Mouse (Mus musculus): ENCODE data around the gene Gstm5. TPM values are rescaled to one million over a fixed set of nuclear protein-coding genes. Genes with fewer than 3 reads are reported as not detected.

Gstm5 gene
- total and polyA plus RNA-seq, 3 experiments, result 134 to 164 TPM; not detected in 1

DNA sequence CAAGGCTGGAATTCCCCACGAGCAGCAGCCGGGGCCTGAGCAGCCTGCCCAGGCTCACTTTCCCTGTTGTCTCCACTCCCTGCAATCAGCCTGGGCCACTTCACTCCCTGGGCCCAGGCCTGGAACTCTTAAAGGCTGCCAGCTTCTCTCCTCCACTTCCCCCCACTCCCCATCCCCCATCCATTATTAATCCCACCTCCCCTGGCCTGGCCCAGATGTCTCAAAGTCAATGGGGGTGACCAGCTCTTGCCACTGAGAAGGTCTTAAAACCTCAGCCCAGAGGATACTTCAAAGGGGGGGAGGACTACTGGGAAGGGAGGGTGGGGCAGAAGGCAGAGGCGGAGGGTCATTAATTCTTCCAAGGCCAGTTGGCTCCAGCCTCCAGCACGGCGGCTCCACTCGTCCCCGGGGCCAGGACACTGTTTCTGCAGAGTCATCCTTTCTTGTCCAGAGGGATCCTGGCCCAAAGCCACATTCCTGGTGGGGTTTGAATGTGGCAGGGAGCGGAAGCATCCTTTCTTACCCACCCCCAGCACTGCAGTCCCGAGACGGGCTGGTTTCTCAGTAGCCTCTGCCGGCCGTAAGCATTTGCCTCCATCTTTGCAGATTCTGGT is 45.1 kb upstream of the Gstm5 start:
- Histone ChIP-seq H3K9ac (ENCODE audit: control insufficient read depth, low read depth, low read length, poor library complexity, severe bottlenecking) (no peak overlapping the region), H3K4me1 (ENCODE audit: control insufficient read depth in 1 of 2, insufficient read depth in 2 of 2, low read length in 2 of 2) (no peaks in the 10 kb centered on the region), H3K9me3 (replicated peaks; ENCODE audit: insufficient read depth, low read length) (no peaks in the 10 kb centered on the region), H3K4me3 (ENCODE audit: control insufficient read depth in 1 of 2, insufficient read depth in 1 of 2, low read depth in 2 of 2, low read length in 2 of 2) (no peak overlapping the region), H3K27me3 (ENCODE audit: control insufficient read depth in 1 of 2, insufficient read depth in 2 of 2, low read length in 2 of 2) (peaks cover under 1 to 4% of the 10 kb centered on the region in 2 experiments; a peak in 2 of 4 replicates), H3K36me3 (ENCODE audit: control insufficient read depth in 1 of 2, insufficient read depth in 2 of 2, low read length in 2 of 2) (no peaks in the 10 kb centered on the region), H3K27ac (ENCODE audit: control insufficient read depth, low read depth, low read length) (no peak overlapping the region), H3K79me2 (ENCODE audit: control insufficient read depth, insufficient read depth, low read length, poor library complexity) (no peaks in the 10 kb centered on the region)
- TF ChIP-seq UBTF (IDR thresholded peaks at IDR 0.05; ENCODE audit: borderline replicate concordance, insufficient read depth, low read depth, low read length) (no peak), POLR2AphosphoS2 (IDR thresholded peaks at IDR 0.05; ENCODE audit: low read length) (no peak), POLR2AphosphoS5 (IDR thresholded peaks at IDR 0.05; ENCODE audit: borderline replicate concordance, low read depth, low read length) (no peak), E2F4 (IDR thresholded peaks at IDR 0.05; ENCODE audit: borderline replicate concordance, low read depth, low read length) (no peak), BHLHE40 (IDR thresholded peaks at IDR 0.05; ENCODE audit: borderline replicate concordance, low read depth, low read length) (no peak), TAL1 (IDR thresholded peaks at IDR 0.05; ENCODE audit: low read length) (no peak), EP300 (IDR thresholded peaks at IDR 0.05; ENCODE audit: low read depth in 1 of 2, low read length in 2 of 2) (no peak), MEF2A (IDR thresholded peaks at IDR 0.05; ENCODE audit: extremely low read depth, insufficient replicate concordance, low read depth, low read length, poor library complexity, severe bottlenecking) (no peak), ELF1 (IDR thresholded peaks at IDR 0.05; ENCODE audit: low read depth, low read length) (no peak), MXI1 (IDR thresholded peaks at IDR 0.05; ENCODE audit: low read depth, low read length) (no peak), NELFE (IDR thresholded peaks at IDR 0.05; ENCODE audit: low read depth, low read length) (no peak), MAX (IDR thresholded peaks at IDR 0.05; ENCODE audit: low read length) (no peak)
- no peak for DNase-seq (ENCODE audit: low read depth, low spot score)

DNA sequence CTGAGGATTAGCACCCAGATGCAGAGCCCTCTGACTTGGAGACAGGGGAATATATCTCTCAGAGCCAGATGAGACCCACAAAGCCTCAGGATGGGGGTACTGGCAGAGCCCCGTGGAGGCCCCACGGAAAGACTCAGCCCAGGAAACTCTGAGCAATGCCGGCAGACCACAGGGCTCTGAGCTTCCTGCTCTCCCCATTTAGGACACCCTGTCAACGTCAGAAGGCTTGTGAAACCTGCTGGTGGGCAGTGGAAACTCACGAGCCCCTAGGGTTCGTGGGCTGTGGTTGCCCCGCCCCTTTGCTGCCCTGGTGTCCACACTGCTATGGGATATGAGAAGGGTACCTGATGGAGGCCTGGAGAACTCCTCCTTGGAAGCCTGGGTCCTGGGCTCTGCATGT is 42.8 kb upstream of the Gstm5 start:
- Histone ChIP-seq H3K4me3 (ENCODE audit: control insufficient read depth in 1 of 2, insufficient read depth in 1 of 2, low read depth in 2 of 2, low read length in 2 of 2) (no peak overlapping the region), H3K79me2 (ENCODE audit: control insufficient read depth, insufficient read depth, low read length, poor library complexity) (no peaks in the 10 kb centered on the region), H3K4me1 (ENCODE audit: control insufficient read depth in 1 of 2, insufficient read depth in 2 of 2, low read length in 2 of 2) (no peaks in the 10 kb centered on the region), H3K36me3 (ENCODE audit: control insufficient read depth in 1 of 2, insufficient read depth in 2 of 2, low read length in 2 of 2) (no peaks in the 10 kb centered on the region), H3K9ac (ENCODE audit: control insufficient read depth, low read depth, low read length, poor library complexity, severe bottlenecking) (no peak overlapping the region), H3K27me3 (ENCODE audit: control insufficient read depth in 1 of 2, insufficient read depth in 2 of 2, low read length in 2 of 2) (peaks cover 3 to 7% of the 10 kb centered on the region in 2 experiments), H3K27ac (ENCODE audit: control insufficient read depth, low read depth, low read length) (no peak overlapping the region), H3K9me3 (replicated peaks; ENCODE audit: insufficient read depth, low read length) (no peaks in the 10 kb centered on the region)
- no peak for DNase-seq (ENCODE audit: low read depth, low spot score)
- TF ChIP-seq TCF12 (IDR thresholded peaks at IDR 0.05; ENCODE audit: low read depth, low read length), result no peak
- no peak for TF ChIP-seq E2F4 (IDR thresholded peaks at IDR 0.05; ENCODE audit: borderline replicate concordance, low read depth, low read length)
- no peak for TF ChIP-seq MEF2A (IDR thresholded peaks at IDR 0.05; ENCODE audit: extremely low read depth, insufficient replicate concordance, low read depth, low read length, poor library complexity, severe bottlenecking)
- no peak for TF ChIP-seq UBTF (IDR thresholded peaks at IDR 0.05; ENCODE audit: borderline replicate concordance, insufficient read depth, low read depth, low read length)
- TF ChIP-seq KAT2A (conservative IDR thresholded peaks at IDR 0.05; ENCODE audit: low read depth, low read length), result no peak
- TF ChIP-seq ZMIZ1 (IDR thresholded peaks at IDR 0.05; ENCODE audit: low read depth, low read length), result no peak
- no peak for TF ChIP-seq MAZ (IDR thresholded peaks at IDR 0.05; ENCODE audit: low read depth, low read length)
- no peak for TF ChIP-seq USF2 (IDR thresholded peaks at IDR 0.05; ENCODE audit: borderline replicate concordance in 1 of 2, insufficient read depth in 1 of 2, low read depth in 1 of 2, low read length in 2 of 2)
- TF ChIP-seq SIN3A (IDR thresholded peaks at IDR 0.05; ENCODE audit: low read length), result no peak
- no peak for TF ChIP-seq MXI1 (IDR thresholded peaks at IDR 0.05; ENCODE audit: low read depth, low read length)
- TF ChIP-seq ZKSCAN1 (IDR thresholded peaks at IDR 0.05; ENCODE audit: low read depth, low read length), result no peak
- TF ChIP-seq USF1 (IDR thresholded peaks at IDR 0.05; ENCODE audit: low read depth, low read length), result no peak
- TF ChIP-seq ZC3H11A (IDR thresholded peaks at IDR 0.05; ENCODE audit: low read depth, low read length), result no peak
- no peak for TF ChIP-seq MAFK (IDR thresholded peaks at IDR 0.05; ENCODE audit: borderline replicate concordance, low read depth, low read length)

All from MEL (cell line).